Mouse (Mus musculus) left cerebral cortex, adult 18-20 months (tissue): ENCODE measurements around the gene Gabbr1. TPM values are rescaled to one million over a fixed set of nuclear protein-coding genes. Genes with fewer than 3 reads are reported as not detected.

Source experiments
- DNase-seq, 2 experiments: peaks; one replicate each; pipeline ENCODE4 v3.0.0; 2021 to 2022; ENCODE audit warnings: low spot score in 2 of 2, mixed read lengths in 1 of 2
- total RNA-seq, 2 experiments: library from RNA; stranded (reverse); gene quantifications; 2 replicates each; pipeline ENCODE4 v1.2.3; 2021

Gene Gabbr1
- total RNA-seq, 2 experiments from 2014 or later = 685 to 702 TPM

DNA sequence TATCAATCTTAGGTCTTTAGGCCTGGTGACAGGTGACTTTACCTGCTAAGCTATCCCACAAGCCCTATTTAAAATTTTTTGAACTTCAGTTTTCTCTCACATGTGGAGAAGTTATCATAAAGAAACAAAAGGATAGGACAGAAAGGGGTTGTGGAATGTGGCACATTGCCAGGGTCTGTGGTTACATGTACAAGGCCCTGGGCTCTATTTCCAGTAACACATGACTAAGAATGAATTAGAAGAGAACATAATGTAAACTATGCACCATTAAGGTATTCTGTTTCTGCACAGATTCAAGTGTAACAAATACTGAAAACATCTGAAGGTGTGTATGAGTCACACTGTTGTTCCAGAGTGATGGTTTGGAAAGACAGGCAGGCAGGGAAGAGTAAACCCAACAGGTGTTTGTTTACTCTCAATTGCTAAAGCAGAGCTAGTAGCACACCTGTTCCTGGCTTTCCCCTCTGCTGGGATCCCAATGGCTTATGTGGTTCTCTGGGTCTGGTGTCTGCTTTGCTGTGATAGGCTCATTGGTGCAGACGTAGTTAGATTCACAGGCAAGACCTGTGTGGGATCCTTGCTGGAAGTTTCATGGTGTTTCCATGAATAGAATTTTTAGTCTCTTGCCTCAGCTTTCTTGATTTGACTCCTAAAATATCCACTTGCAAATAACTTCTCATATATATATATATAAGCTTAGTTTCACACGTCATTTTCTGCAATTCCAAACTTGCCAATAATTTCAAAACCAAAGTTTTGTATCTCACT lies 6.5 kb upstream of the Gabbr1 start:
- no peak for DNase-seq

- DNase-seq = no peak
These were observed 1.0 kb upstream of the Gabbr1 start for GRCm38 (mm10) chr17:37044651-37045244.

GRCm38 (mm10) chr17:37046312-37047112 lies 746 bp downstream of the Gabbr1 start:
- peak; percentile 57 to 59 for DNase-seq

DNA sequence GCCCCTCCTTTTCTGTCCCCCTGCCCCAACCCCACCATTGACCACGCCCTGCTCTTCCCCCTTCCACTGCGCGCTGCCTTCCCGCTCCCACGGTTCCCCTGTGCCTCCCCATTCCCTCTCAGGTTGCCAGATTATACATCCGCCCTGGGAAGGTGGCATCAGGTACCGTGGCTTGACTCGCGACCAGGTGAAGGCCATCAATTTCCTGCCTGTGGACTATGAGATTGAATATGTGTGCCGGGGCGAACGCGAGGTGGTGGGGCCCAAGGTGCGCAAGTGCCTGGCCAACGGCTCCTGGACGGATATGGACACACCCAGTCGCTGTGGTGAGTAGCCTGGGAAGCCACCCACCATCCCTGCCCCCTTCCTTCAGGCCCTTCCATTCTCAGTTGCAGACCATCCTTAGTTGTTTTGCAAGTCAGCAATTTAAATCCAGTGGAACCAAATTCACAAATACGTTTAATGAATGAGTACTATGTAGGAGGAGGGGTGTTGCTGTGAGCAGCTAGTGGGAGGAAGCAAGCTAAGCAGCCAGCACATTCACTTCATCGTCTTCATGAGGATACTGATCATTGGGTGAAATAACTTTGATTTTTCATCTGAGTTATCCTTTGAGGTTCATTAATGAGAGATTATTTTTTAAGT lies 1.7 kb downstream of the Gabbr1 start:
- no peak for DNase-seq

DNA sequence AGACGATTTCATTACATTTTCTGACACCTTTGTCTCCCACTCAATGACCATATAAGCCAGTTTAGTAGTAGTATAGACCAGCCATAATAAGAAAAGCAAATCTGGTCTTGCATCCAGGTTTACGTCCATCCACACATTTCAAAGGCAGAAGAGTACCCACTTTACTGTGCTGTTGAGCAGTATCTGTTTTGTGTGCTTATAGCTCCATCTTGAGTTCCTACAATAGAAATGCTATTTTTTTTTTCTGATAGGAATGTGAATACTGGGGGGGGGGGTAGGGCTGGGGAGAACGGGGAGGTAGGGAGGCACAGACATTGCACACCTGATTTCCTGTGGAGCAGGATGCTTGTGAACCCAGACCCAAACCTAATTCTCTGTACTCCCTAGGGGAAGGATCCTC lies 2.2 kb downstream of the Gabbr1 start:
- DNase-seq = no peak

GRCm38 (mm10) chr17:37048383-37048782 lies 2.6 kb downstream of the Gabbr1 start:
- no peak for DNase-seq

- peak; percentile 85 to 86 for DNase-seq
These were observed 4.0 kb downstream of the Gabbr1 start for GRCm38 (mm10) chr17:37049570-37050310.

GRCm38 (mm10) chr17:37050399-37050798 lies 4.6 kb downstream of the Gabbr1 start:
- peak; percentile 96 to 98 for DNase-seq

DNA sequence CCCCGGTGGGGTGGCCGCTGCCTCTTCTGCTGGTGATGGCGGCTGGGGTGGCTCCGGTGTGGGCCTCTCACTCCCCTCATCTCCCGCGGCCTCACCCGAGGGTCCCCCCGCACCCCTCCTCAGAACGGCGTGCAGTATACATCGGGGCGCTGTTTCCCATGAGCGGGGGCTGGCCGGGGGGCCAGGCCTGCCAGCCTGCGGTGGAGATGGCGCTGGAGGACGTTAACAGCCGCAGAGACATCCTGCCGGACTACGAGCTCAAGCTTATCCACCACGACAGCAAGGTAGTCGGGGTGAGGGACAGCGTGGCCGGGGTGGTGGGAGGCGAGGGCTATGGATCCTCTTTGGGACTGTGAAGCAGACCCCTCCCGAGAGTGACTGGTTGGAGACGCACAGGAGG lies 5.1 kb downstream of the Gabbr1 start:
- DNase-seq = peak in 1 of 2 experiments; percentile 54

- DNase-seq = no peak
These were observed 6.0 kb downstream of the Gabbr1 start for GRCm38 (mm10) chr17:37051745-37052144.

GRCm38 (mm10) chr17:37056957-37057356 lies 11.2 kb downstream of the Gabbr1 start:
- no peak for DNase-seq

- DNase-seq = no peak
These were observed 15.7 kb downstream of the Gabbr1 start for GRCm38 (mm10) chr17:37061435-37061834.

DNA sequence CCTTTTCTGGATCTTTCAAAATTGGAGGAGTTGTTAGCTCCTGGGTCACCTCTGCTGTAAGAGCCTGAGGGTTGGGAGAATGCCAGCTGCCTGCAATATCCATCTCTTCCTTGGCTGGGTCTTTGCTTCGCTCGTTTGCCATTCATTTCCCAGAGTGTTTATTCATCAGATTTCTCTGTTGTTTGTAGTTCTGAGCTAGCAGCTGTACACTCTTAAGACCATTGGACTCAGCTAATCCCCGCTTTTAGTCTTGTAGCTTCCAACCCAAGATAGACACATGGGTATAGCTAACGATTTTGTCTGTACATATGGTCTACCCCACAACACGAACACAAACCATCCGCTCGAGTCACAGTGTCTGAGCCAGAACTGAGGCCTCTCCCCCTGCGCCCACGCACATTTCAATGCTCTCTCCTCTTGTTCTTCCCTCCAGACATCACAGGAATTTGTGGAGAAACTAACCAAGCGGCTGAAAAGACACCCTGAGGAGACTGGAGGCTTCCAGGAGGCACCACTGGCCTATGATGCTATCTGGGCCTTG lies 16.4 kb downstream of the Gabbr1 start:
- peak; percentile 55 to 78 for DNase-seq

GRCm38 (mm10) chr17:37063063-37063462 lies 17.3 kb downstream of the Gabbr1 start:
- no peak for DNase-seq

GRCm38 (mm10) chr17:37063686-37064495 lies 18.1 kb downstream of the Gabbr1 start:
- no peak for DNase-seq

DNA sequence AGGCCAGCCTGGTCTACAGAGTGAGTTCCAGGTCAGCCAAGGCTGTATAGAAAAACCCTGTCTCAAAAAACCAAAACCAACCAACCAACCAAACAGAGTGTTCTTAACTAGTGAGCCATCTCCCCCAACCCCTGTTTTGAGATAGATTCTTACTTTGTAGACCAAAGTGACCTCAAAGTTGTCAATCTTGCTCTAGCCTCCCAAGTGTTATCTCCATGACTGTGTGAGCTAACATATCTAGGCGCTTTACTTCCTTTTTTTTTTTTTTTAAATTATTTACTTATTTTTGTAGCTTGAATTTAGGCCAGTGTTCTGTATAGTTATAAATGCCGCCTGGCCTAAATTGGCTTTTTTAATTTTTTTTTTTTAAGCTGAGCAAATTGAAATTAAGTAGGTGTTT lies 20.2 kb downstream of the Gabbr1 start:
- DNase-seq = no peak

DNA sequence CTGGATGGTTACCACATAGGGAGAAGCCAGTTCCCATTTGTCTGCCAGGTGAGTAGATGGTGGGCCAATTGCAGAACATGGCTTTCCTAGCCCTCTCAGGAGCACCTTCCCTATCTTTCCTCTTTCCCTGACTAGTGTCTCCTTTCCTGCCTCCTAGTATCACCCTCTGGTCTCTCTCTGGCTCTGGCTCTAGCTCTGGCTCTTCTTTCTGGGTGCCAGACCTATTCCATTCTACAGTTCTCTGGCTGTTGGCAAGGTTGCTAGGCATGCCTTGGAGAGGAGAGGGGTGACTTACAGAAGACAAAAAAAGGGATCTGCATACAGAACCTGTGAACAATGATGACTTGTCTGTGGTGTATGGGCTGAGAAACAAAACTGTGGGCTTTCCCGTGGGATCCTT lies 22.1 kb downstream of the Gabbr1 start:
- DNase-seq = no peak

DNA sequence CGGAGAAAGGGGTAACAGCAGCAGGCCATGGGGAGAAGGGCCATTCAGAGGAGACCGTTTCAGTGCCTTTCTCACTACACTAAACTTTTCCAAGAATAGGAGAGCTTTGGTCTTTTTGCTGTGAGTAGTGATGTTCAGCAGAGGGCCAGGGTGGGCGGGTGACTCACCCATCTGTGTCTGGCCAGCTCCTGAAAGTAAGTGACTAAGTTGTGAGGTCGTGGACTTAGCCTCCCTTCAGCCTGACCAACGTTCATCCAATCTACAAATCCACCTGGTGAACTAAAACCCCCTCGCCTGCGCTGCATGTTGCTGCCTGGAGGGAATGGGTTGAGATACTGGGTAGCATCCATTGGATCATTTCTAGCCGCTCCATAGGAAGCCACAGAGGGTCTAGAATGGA lies 24.4 kb downstream of the Gabbr1 start:
- DNase-seq = no peak

- no peak for DNase-seq
These were observed 26.4 kb downstream of the Gabbr1 start for GRCm38 (mm10) chr17:37072080-37072729.
